Mouse (Mus musculus) heart, postnatal 25 days (tissue): ENCODE data around the gene Lmtk3. TPM values are rescaled to one million over a fixed set of nuclear protein-coding genes. Genes with fewer than 3 reads are reported as not detected.

Experiments used
- DNase-seq: peaks from one replicate; pipeline ENCODE4 v3.0.0; 2022; ENCODE audit warnings: low spot score
- intact Hi-C: fragments of 180-260 bp; cut with DNase I; formaldehyde crosslinking; loops from one replicate; pipeline ENCODE4 v1.15.1; 2025
- total RNA-seq, 2 experiments: library from RNA; stranded (reverse); gene quantifications; 2 replicates each; pipeline ENCODE4 v1.2.3; 2021

The Lmtk3 gene
- total RNA-seq, 2 experiments from 2014 or later, result 0.14 TPM; not detected in 1

DNA sequence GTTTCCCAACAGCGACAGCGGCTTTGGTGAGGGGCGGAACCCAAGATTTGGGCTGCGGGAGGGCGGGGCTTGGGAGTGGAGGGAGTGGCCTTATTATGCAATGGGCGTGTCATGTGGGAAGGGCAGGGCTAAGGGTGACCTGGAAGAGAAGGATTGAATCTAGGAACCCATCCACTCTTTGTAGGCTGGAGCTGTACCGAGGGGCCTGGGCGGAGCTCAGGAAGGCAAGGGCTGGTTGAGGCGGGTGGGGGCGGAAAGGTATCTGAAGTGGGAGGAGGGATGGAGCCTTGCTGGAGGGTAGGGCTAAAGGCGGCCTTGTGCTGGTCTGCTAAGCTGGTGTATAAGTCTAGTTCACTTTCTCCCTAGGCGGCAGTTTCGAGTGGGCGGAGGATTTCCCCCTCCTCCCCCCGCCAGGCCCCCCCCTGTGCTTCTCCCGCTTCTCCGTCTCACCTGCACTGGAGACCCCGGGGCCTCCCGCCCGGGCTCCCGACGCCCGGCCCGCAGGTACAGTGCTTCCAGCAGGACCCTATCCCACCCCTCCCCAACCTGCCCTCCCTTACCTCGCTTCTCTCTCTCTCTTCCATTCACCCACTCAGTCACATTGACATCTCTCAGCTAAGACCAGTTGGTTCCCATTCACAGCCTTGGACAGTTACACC, 17.1 kb downstream of the Lmtk3 start:
- DNase-seq, result no peak
- intact Hi-C loops, result loop anchor here (1.0 kb wide), 1 partner anchor 61 kb away; no protein-coding TSS in a partner anchor

- intact Hi-C loops, result loop anchor here (1.0 kb wide), 1 partner anchor 62 kb away; no protein-coding TSS in a partner anchor
- peak; percentile 71 for DNase-seq
Observed at GRCm38 (mm10) chr7:45801348-45801747, 17.8 kb downstream of the Lmtk3 start.

DNA sequence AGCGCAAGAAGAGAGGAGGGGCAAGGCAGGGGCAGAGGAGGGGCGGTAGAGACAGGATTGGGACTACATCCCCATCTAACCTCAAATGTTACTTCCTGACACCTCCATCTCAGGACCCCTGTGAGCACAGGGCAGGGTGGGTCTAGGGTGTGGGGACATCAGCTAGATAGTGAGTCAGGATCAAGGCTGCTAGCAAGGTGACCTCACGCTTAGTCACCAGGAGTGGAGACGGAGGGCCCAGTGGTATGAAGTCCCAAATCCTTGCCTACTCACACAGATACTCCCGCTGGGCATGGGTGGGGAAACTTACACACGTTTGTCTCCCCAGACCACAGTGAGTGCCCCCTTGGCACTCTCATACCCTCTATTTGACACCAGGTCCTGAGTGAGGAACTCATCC, 19.0 kb downstream of the Lmtk3 start:
- intact Hi-C loops, result no loop called here
- DNase-seq, result no peak

DNA sequence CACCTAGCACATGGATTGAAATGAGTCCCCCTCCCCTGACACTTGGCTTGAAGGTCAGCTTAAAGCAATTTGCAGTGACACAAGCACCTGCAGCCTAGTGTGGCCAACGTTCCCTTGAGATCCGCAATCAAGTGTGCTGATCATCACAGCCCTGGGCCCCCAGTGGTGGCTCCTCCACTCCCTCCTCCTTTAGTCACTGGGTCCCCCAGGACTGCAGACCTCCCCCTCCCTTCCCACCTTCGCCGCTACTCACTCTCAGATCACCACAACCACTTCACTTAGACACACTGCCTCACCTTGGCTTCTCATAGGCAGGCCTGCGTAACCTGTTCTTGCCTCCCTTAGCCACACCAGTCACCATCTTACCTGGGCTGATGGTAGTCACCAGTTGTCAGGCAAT, 22.4 kb downstream of the Lmtk3 start:
- DNase-seq, result no peak
- intact Hi-C loops, result no loop called here

DNA sequence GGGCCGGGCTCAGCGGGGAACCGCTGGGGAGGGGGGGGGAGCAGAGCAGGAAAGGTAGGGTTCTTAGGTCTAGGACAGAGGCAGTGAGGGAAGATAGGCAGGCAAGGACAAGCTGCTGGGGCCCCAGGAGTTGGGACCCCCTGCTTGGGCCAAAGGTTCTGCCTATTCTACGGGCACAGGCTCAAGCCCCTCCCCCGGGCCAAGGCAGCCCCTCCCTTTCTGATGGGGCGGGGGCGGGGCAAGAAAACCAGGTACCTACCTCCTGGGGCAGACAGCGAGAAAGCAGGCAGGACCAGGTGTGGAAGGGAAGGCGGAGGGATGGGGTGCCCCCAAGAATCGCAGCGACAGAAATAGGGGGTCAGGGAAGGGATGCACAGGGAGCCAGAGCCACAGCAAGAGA, 24.9 kb downstream of the Lmtk3 start:
- no peak for DNase-seq
- intact Hi-C loops, result no loop called here

DNA sequence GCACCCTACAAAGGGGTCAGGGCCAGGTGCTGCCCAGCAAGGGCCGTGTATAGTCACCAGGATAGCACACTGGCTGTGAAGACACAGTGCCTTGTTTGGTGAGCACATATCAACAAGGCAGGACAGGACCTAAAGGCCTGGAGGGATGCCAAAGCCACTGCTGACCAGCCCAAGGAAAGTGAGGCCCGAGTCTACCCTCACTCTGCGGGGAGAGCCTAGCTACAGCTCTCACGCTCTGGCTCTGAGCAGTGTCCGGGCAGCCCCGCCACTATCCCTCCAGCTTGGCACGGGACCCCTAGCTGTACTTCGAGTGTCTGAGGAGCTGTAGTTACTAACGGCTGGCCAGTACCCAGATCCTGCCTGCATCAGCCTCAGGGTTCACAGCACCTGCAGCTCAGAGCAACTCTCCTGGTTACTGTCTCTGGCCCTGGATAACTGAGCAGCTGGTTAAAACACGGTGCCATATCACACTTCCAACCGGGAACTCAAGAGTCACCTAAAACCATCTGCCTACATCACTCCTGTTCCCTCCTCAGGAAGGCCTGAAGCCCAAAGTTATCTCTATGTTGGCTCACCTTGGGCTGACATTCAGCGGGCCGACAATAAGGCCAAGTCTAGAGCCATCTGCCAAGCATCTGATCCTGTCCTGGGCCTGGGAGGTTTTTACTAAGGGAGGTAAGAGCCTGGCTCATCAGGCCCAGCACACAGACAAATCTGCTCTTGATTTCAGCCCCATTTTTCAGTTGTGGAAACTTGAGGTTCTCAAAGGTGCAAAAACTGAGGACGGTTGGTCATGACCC, 25.9 kb downstream of the Lmtk3 start:
- DNase-seq, result no peak
- intact Hi-C loops, result no loop called here

- intact Hi-C loops, result loop anchor here (2.0 kb wide), 1 partner anchor 18 kb away; the partner anchor contains the start of gene Grwd1
- DNase-seq, result no peak
Observed at GRCm38 (mm10) chr7:45812921-45813320, 29.4 kb downstream of the Lmtk3 start.

- intact Hi-C loops, result loop anchor here (2.0 kb wide), 1 partner anchor 17 kb away; the partner anchor contains the start of gene Grwd1
- DNase-seq, result peak; percentile 99
Observed at GRCm38 (mm10) chr7:45813787-45814779, 30.5 kb downstream of the Lmtk3 start, which contains the start of gene Cyth2. Gene Cyth2, minus strand, starts transcription at chr7:45814581.

DNA sequence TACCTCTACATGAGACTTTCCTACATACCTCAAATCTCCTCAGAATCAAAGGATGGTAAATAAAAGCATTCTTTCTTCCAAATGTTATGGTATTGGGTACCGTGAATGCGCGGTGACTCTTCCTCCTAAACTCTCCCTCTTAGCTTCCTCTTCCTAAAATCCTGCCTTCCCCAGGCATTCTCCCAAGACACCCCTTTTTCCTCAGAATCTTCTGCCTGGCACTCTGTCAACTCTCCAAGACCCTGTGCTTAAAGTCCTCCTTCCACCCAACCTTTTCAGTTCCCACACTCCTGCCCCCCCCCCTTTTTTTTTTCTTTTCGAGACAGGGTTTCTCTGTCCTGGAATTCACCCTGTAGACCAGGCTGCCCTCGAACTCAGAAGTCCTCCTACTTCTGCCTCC, 31.3 kb downstream of the Lmtk3 start:
- intact Hi-C loops, result no loop called here
- no peak for DNase-seq

- DNase-seq, result no peak
- intact Hi-C loops, result no loop called here
Observed at GRCm38 (mm10) chr7:45815323-45815983, 31.9 kb downstream of the Lmtk3 start.

DNA sequence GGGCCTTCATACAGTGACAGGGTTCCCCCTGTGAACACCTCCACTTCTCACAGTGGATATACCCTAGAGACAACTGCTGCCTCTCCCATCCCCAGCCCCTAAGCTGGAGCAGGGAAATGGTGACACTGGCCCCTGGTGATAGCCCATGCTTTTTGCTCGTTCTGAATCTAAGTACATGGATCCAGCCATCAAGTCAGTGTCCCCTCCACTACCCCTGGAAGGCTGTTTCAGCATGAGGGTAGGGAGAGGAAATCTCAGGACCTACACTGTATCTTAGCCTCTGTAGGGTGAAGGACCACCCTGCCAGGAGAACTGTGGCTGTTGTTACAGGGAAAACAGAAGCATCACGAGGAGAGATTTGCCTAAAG, 32.4 kb downstream of the Lmtk3 start:
- intact Hi-C loops, result no loop called here
- no peak for DNase-seq

DNA sequence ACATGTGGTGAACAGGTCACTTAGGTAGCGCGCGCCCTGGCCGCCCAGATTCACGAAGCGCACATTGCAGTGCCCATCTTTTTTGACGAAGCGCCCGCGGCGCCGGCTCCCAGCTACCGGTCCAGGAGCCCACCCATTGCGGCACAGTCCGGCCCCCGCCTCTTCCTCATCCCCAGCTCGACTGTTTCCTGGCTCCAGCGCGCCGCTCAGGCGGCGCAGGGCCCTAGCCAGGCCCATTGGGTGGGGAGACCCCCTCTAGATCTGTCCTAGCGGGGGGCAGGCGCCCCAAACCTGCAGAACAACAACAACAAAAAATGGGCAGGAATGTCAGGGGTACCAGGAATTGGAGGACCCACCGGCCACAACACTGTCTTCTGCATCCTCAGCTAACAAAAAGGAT, 36.3 kb downstream of the Lmtk3 start:
- intact Hi-C loops, result no loop called here

GRCm38 (mm10) chr7:45820913-45821312, 37.4 kb downstream of the Lmtk3 start:
- intact Hi-C loops, result no loop called here
- DNase-seq, result no peak

More for the DNA sequence above, 36.3 kb downstream of the Lmtk3 start:
- DNase-seq, result no peak

DNA sequence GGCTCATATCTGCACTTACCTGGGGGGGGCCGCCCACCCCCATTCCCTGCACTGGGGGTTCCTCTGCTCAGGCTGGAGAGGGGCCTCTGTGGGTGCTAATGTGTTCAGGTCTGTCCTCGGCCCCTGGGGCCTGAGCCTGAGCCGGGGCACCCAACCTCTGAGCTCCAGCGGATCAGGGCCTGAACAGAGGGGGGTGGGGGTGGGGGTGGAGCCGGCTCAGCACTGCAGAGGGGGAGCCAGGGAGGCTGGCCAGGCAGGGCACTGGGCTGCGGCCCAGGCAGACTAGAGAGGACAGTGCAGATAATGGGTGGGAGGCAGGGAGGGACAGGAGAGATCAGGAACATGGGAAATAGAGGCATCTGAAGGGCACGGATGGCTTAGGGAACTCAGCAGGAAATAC, 41.1 kb downstream of the Lmtk3 start, which contains the start of gene Kcnj14:
Gene Kcnj14 (minus strand): TSS at position 185 of the 400 bp plus-strand sequence.
- DNase-seq, result no peak
- intact Hi-C loops, result no loop called here

GRCm38 (mm10) chr7:45826631-45827030, 43.1 kb downstream of the Lmtk3 start:
- no peak for DNase-seq
- intact Hi-C loops, result no loop called here

DNA sequence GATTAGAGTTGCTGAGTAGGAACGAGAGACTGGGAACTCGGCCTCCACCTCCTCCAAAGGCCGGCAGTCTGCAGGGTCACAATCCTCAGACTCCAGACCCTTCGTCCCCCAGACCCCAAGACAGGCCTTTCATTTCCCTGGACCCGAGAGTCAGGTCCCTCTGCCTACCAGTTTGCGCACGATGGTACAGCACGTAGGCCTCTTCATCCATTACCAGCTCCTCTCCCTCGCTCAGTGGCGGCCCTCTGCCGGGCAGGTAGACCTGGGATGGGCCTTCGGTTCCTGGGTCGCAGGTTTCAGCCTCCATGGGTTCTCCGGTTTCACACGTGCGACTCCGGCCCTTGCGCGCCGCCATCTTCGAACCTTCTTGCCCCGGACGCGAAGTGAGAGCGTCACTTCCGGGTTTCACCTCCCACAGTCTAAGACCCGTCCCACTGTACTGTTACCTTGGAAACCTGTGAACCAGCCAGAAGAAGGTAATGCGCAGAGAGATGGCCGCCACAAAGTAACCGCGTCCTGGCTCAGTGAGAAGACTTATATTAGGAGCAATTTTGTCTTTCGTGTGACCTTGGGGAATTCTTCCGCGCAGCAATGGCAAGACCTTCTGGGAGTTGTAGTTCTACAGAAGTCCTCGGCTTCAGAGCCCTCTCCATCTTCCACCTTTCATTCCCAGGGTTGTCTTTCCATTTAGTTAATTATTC, 47.0 kb downstream of the Lmtk3 start, which contains the start of gene Grwd1:
Gene Grwd1 (minus strand): TSS at position 518 of the 701 bp plus-strand sequence.
- peak; percentile 66 for DNase-seq
- intact Hi-C loops, result loop anchor here (2.0 kb wide), 1 partner anchor 18 kb away; no protein-coding TSS in a partner anchor

GRCm38 (mm10) chr7:45831128-45831525, 47.6 kb downstream of the Lmtk3 start:
- no peak for DNase-seq
- intact Hi-C loops, result loop anchor here (2.0 kb wide), 1 partner anchor 18 kb away; no protein-coding TSS in a partner anchor

DNA sequence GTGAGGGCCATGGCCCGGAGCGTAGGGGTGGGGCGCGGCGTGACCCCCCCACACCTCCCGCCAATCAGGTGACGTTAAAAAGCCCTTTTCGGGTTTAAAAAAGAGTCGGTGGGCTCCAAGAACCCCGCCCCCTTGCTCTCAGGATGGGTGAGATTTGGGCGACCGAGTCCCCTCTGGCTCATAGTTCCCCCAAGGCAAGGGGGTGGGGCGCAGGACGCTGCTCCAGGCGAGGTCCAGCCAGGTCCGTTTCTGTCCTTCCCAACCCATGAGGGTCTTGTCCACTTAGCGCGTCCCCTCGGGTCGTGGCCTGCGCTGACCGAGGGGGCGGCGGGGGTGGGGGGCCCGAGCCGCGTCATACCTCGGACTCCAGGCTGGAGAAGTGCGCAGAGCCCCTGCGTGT, 48.9 kb downstream of the Lmtk3 start:
- DNase-seq, result no peak
- intact Hi-C loops, result no loop called here
